Mouse (Mus musculus) megakaryocyte, embryonic 14.5 days (primary cell): ENCODE data around the gene Ncapg.

Experiments
- FLI1 ChIP-seq: IDR thresholded peaks from 2 replicates; pipeline ENCODE4 v1.6.1; 2012; ENCODE audit warnings: low read length, inconsistent platforms, mixed read lengths
- GATA1 ChIP-seq: IDR thresholded peaks from 3 replicates; pipeline ENCODE4 v1.6.1; 2012; ENCODE audit warnings: mixed read lengths, low read length, inconsistent platforms, borderline replicate concordance

DNA sequence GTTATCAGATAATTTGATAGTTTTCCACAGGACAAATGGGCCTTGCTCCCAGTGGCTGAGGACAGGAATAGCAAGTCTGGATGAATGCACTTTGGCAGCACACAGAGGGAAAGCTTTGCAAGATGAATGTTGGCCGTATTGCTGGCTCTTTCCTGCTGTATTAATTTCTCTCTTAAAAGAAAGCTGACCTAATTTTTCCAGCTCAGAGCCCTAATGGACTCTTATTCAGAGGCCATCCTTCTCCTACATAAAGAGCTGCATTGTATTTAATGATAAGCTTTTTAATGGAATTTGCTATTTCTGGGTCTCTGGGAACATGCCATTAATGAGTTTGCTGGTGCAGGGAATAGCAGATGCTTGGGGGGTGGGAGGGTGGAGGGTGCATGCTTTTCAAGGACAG lies 41.9 kb upstream of the Ncapg start:
- TF ChIP-seq GATA1 (no peak), FLI1 (no peak)
